Mouse (Mus musculus): ENCODE data around the gene B3gnt2.

DNA sequence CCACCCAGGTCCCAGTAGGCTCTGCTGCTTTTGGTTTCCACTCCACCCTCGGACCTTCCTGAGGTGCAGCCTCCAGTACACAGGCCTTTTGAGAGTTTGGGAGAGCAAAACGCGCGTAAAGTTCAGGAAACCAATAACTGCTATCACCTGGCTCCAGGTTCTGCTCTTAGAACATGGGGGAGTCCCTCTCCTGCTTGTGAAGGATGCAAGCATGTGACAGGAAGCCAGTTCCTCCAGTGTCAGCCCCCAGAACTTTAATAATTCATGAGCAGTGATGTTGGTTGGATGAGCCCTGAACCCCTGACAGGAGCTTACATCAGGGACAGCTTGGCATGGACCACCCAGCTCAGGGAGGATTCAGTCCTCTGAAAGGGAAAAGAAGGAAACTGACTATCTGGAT is 18.9 kb upstream of the B3gnt2 start:
- no peak for TF ChIP-seq CTCF (IDR thresholded peaks at IDR 0.05; ENCODE audit: extremely low read depth, insufficient read length, insufficient replicate concordance, low read depth, low read length)
- no peak for TF ChIP-seq POLR2A (IDR thresholded peaks at IDR 0.05; ENCODE audit: low read depth, low read length)

All from small intestine, adult 2 months (tissue).